Mouse (Mus musculus): ENCODE results near the gene Hcn1. TPM values are rescaled to one million over a fixed set of nuclear protein-coding genes. Genes with fewer than 3 reads are reported as not detected.

Gene Hcn1
- polyA plus RNA-seq, 1 experiment, result not detected

GRCm38 (mm10) chr13:117687670-117688069, 85.5 kb downstream of the Hcn1 start:
- no peaks in the 10 kb centered on the region for H3K9me3 ChIP-seq
- H3K4me1 ChIP-seq, result no peaks in the 10 kb centered on the region
- TF ChIP-seq GATA1 (IDR thresholded peaks at IDR 0.05; ENCODE audit: borderline replicate concordance, low read length) (no peak), FLI1 (IDR thresholded peaks at IDR 0.05; ENCODE audit: low read length) (no peak)
- H3K36me3 ChIP-seq (replicated peaks; ENCODE audit: low read length), result no peaks in the 10 kb centered on the region
- H3K27me3 ChIP-seq (replicated peaks), result no peaks in the 10 kb centered on the region
- H3K4me3 ChIP-seq (replicated peaks), result no peak overlapping the region

- peaks cover 3% of the 10 kb centered on the region; the same call in 1 of the 2 replicates for H3K9me3 ChIP-seq
- no peaks in the 10 kb centered on the region for H3K36me3 ChIP-seq (replicated peaks; ENCODE audit: low read length)
- no peaks in the 10 kb centered on the region for H3K4me1 ChIP-seq
- no peak for TF ChIP-seq GATA1 (IDR thresholded peaks at IDR 0.05; ENCODE audit: borderline replicate concordance, low read length)
- TF ChIP-seq FLI1 (IDR thresholded peaks at IDR 0.05; ENCODE audit: low read length), result no peak
- H3K4me3 ChIP-seq (replicated peaks), result no peak overlapping the region
- no peaks in the 10 kb centered on the region for H3K27me3 ChIP-seq (replicated peaks)
These were observed 92.7 kb downstream of the Hcn1 start for GRCm38 (mm10) chr13:117694729-117695332.

GRCm38 (mm10) chr13:117705573-117705972, 103.5 kb downstream of the Hcn1 start:
- H3K36me3 ChIP-seq (replicated peaks; ENCODE audit: low read length), result no peaks in the 10 kb centered on the region
- H3K27me3 ChIP-seq (replicated peaks), result no peaks in the 10 kb centered on the region
- no peaks in the 10 kb centered on the region for H3K4me1 ChIP-seq
- H3K9me3 ChIP-seq, result 0 out of 2 replicates have a peak, but pooled peaks cover 4% of the 10 kb centered on the region
- TF ChIP-seq GATA1 (IDR thresholded peaks at IDR 0.05; ENCODE audit: borderline replicate concordance, low read length) (no peak), FLI1 (IDR thresholded peaks at IDR 0.05; ENCODE audit: low read length) (no peak)
- no peak overlapping the region for H3K4me3 ChIP-seq (replicated peaks)

- H3K9me3 ChIP-seq, result 0 out of 2 replicates have a peak, but pooled peaks cover 4% of the 10 kb centered on the region
- no peaks in the 10 kb centered on the region for H3K36me3 ChIP-seq (replicated peaks; ENCODE audit: low read length)
- no peaks in the 10 kb centered on the region for H3K4me1 ChIP-seq
- H3K27me3 ChIP-seq (replicated peaks), result no peaks in the 10 kb centered on the region
- H3K4me3 ChIP-seq (replicated peaks), result no peak overlapping the region
- TF ChIP-seq FLI1 (IDR thresholded peaks at IDR 0.05; ENCODE audit: low read length) (no peak), GATA1 (IDR thresholded peaks at IDR 0.05; ENCODE audit: borderline replicate concordance, low read length) (no peak)
These were observed 103.9 kb downstream of the Hcn1 start for GRCm38 (mm10) chr13:117705997-117706396.

- Histone ChIP-seq H3K27me3 (replicated peaks) (no peaks in the 10 kb centered on the region), H3K4me3 (replicated peaks) (no peak overlapping the region), H3K36me3 (replicated peaks; ENCODE audit: low read length) (no peaks in the 10 kb centered on the region), H3K9me3 (0 out of 2 replicates have a peak, but pooled peaks cover 4% of the 10 kb centered on the region), H3K4me1 (no peaks in the 10 kb centered on the region)
- TF ChIP-seq FLI1 (IDR thresholded peaks at IDR 0.05; ENCODE audit: low read length) (no peak), GATA1 (IDR thresholded peaks at IDR 0.05; ENCODE audit: borderline replicate concordance, low read length) (no peak)
These were observed 104.4 kb downstream of the Hcn1 start for GRCm38 (mm10) chr13:117706496-117706895.

GRCm38 (mm10) chr13:117706986-117707738, 105.0 kb downstream of the Hcn1 start:
- H3K27me3 ChIP-seq (replicated peaks), result no peaks in the 10 kb centered on the region
- no peak overlapping the region for H3K4me3 ChIP-seq (replicated peaks)
- no peaks in the 10 kb centered on the region for H3K36me3 ChIP-seq (replicated peaks; ENCODE audit: low read length)
- H3K9me3 ChIP-seq, result 0 out of 2 replicates have a peak, but pooled peaks cover 4% of the 10 kb centered on the region
- TF ChIP-seq GATA1 (IDR thresholded peaks at IDR 0.05; ENCODE audit: borderline replicate concordance, low read length), result no peak
- TF ChIP-seq FLI1 (IDR thresholded peaks at IDR 0.05; ENCODE audit: low read length), result no peak
- no peaks in the 10 kb centered on the region for H3K4me1 ChIP-seq

GRCm38 (mm10) chr13:117710811-117711210, 108.7 kb downstream of the Hcn1 start:
- Histone ChIP-seq H3K4me3 (replicated peaks) (no peak overlapping the region), H3K4me1 (no peaks in the 10 kb centered on the region), H3K27me3 (replicated peaks) (no peaks in the 10 kb centered on the region), H3K36me3 (replicated peaks; ENCODE audit: low read length) (no peaks in the 10 kb centered on the region), H3K9me3 (no peaks in the 10 kb centered on the region)
- TF ChIP-seq FLI1 (IDR thresholded peaks at IDR 0.05; ENCODE audit: low read length) (no peak), GATA1 (IDR thresholded peaks at IDR 0.05; ENCODE audit: borderline replicate concordance, low read length) (no peak)

GRCm38 (mm10) chr13:117722090-117722489, 120.0 kb downstream of the Hcn1 start:
- Histone ChIP-seq H3K9me3 (no peaks in the 10 kb centered on the region), H3K36me3 (replicated peaks; ENCODE audit: low read length) (no peaks in the 10 kb centered on the region), H3K4me3 (replicated peaks) (no peak overlapping the region), H3K27me3 (replicated peaks) (no peaks in the 10 kb centered on the region), H3K4me1 (no peaks in the 10 kb centered on the region)
- TF ChIP-seq FLI1 (IDR thresholded peaks at IDR 0.05; ENCODE audit: low read length) (no peak), GATA1 (IDR thresholded peaks at IDR 0.05; ENCODE audit: borderline replicate concordance, low read length) (no peak)

GRCm38 (mm10) chr13:117724083-117724482, 122.0 kb downstream of the Hcn1 start:
- Histone ChIP-seq H3K9me3 (no peaks in the 10 kb centered on the region), H3K27me3 (replicated peaks) (no peaks in the 10 kb centered on the region), H3K36me3 (replicated peaks; ENCODE audit: low read length) (no peaks in the 10 kb centered on the region), H3K4me3 (replicated peaks) (no peak overlapping the region), H3K4me1 (no peaks in the 10 kb centered on the region)
- TF ChIP-seq GATA1 (IDR thresholded peaks at IDR 0.05; ENCODE audit: borderline replicate concordance, low read length) (no peak), FLI1 (IDR thresholded peaks at IDR 0.05; ENCODE audit: low read length) (no peak)

- no peaks in the 10 kb centered on the region for H3K27me3 ChIP-seq (replicated peaks)
- no peak overlapping the region for H3K4me3 ChIP-seq (replicated peaks)
- no peaks in the 10 kb centered on the region for H3K36me3 ChIP-seq (replicated peaks; ENCODE audit: low read length)
- TF ChIP-seq FLI1 (IDR thresholded peaks at IDR 0.05; ENCODE audit: low read length), result no peak
- no peak for TF ChIP-seq GATA1 (IDR thresholded peaks at IDR 0.05; ENCODE audit: borderline replicate concordance, low read length)
- H3K4me1 ChIP-seq, result no peaks in the 10 kb centered on the region
- no peaks in the 10 kb centered on the region for H3K9me3 ChIP-seq
These were observed 126.3 kb downstream of the Hcn1 start for GRCm38 (mm10) chr13:117728393-117728792.
